Mouse (Mus musculus): Measurements from ENCODE around the gene Lmx1b. TPM values are rescaled to one million over a fixed set of nuclear protein-coding genes. Genes with fewer than 3 reads are reported as not detected.

Gene Lmx1b
- polyA plus RNA-seq, 1 experiment from 2014 or later, result 3.3 TPM

DNA sequence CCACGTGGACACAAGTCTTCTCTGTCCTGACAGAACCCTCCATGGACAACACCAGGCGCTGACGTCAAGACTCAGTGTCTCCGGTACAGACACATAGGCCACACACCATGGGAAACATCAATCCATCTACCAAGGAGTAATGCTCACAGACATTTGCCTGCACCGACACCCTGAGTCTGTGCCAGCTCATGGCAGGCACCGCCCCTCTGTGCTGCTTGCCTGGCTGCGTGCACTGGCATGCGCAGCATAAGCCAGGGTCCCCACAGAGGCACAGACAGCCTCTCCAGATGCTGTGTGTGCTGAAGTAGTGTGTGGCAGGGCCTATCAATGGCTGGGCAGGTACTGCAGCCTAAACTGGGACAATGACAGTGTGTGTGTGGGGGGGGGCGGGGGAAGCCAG is 22.6 kb downstream of the Lmx1b start:
- Histone ChIP-seq H3K4me3 (ENCODE audit: low read length) (no peak overlapping the region), H3K4me2 (ENCODE audit: low read length) (no peak overlapping the region), H3K4me1 (ENCODE audit: control insufficient read depth, insufficient read depth, low read depth, low read length) (peaks cover 24% of the 10 kb centered on the region), H3K27ac (ENCODE audit: low read depth, low read length) (peak overlapping the region; percentile 17; the same call in 1 of the 2 replicates), H3K9ac (ENCODE audit: low read depth, low read length) (no peak overlapping the region), H3K27me3 (replicated peaks; ENCODE audit: control insufficient read depth, insufficient read depth, low read length) (peaks cover 8% of the 10 kb centered on the region; the same call in 1 of the 2 replicates), H3K36me3 (ENCODE audit: control insufficient read depth, insufficient read depth, low read length) (no peaks in the 10 kb centered on the region), H3K9me3 (ENCODE audit: control insufficient read depth, low read length) (no peaks in the 10 kb centered on the region)
- peak; percentile 21 for ATAC-seq
- 45% methylated on average over 9 of the region's 9 CpGs for WGBS

- Histone ChIP-seq H3K36me3 (ENCODE audit: control insufficient read depth, insufficient read depth, low read length) (no peaks in the 10 kb centered on the region), H3K27me3 (replicated peaks; ENCODE audit: control insufficient read depth, insufficient read depth, low read length) (peaks cover 8% of the 10 kb centered on the region; the same call in 1 of the 2 replicates), H3K9me3 (ENCODE audit: control insufficient read depth, low read length) (no peaks in the 10 kb centered on the region), H3K4me1 (ENCODE audit: control insufficient read depth, insufficient read depth, low read depth, low read length) (peaks cover 22% of the 10 kb centered on the region), H3K27ac (ENCODE audit: low read depth, low read length) (peak overlapping the region; percentile 85), H3K9ac (ENCODE audit: low read depth, low read length) (peak overlapping the region; percentile 52), H3K4me2 (ENCODE audit: low read length) (peak overlapping the region; percentile 77), H3K4me3 (ENCODE audit: low read length) (peak overlapping the region; percentile 36)
- peak; percentile 88 for ATAC-seq
- 1% methylated on average over 30 of the region's 30 CpGs for WGBS
Measured at GRCm38 (mm10) chr2:33616411-33616843, 23.9 kb downstream of the Lmx1b start.

- Histone ChIP-seq H3K36me3 (ENCODE audit: control insufficient read depth, insufficient read depth, low read length) (no peaks in the 10 kb centered on the region), H3K4me2 (ENCODE audit: low read length) (peak overlapping the region; percentile 77), H3K4me3 (ENCODE audit: low read length) (peak overlapping the region; percentile 36), H3K9ac (ENCODE audit: low read depth, low read length) (peak overlapping the region; percentile 52), H3K9me3 (ENCODE audit: control insufficient read depth, low read length) (no peaks in the 10 kb centered on the region), H3K27ac (ENCODE audit: low read depth, low read length) (peak overlapping the region; percentile 85), H3K4me1 (ENCODE audit: control insufficient read depth, insufficient read depth, low read depth, low read length) (peaks cover 22% of the 10 kb centered on the region), H3K27me3 (replicated peaks; ENCODE audit: control insufficient read depth, insufficient read depth, low read length) (peaks cover 8% of the 10 kb centered on the region; the same call in 1 of the 2 replicates)
- peak; percentile 12; the same call in 1 of the 2 replicates for ATAC-seq
- 3% methylated on average over 16 of the region's 17 CpGs for WGBS
Measured at GRCm38 (mm10) chr2:33615843-33616344, 24.4 kb downstream of the Lmx1b start.

DNA sequence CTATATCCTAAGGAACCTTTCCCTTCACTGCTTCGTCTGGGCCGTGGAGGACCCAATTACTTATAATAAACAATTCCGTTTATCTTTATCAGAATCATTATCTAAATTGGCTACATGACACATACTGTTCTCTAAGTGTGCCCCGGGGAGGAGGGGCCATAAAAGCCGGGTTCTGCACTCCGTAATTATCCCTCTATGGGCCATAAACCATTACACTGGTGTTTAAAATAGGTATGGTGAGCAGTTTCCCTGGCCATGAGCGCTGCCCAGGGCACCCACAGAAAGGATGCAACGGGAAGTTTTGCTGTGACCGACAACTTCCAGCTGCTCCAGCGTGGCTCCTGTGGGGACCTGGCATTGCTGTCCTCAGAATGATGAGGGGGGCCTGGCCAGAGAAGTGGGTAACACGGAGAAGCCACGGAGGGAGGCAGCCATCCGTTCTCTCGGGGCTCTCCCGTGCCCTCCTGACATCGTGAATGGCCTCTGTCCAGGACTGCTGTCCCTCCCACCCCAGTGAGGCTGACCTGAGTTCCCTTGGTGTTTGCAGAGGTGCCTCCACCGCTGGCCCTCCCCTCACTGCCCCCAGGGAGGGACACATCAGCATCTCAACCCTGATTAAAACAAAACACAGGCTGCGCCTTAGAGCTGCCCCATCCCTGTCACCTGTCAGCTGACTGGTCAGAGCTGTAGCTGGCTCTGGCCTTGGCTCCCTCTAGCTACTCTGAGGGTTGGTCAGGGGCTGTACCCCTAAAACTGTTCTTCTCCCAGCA is 34.6 kb downstream of the Lmx1b start:
- ATAC-seq, result 0 out of 2 replicates have a peak, but pooled peaks have one; percentile 23
- Histone ChIP-seq H3K4me2 (ENCODE audit: low read length) (no peak overlapping the region), H3K27ac (ENCODE audit: low read depth, low read length) (no peak overlapping the region), H3K4me1 (ENCODE audit: control insufficient read depth, insufficient read depth, low read depth, low read length) (peaks cover 15% of the 10 kb centered on the region), H3K36me3 (ENCODE audit: control insufficient read depth, insufficient read depth, low read length) (no peaks in the 10 kb centered on the region), H3K4me3 (ENCODE audit: low read length) (no peak overlapping the region), H3K9me3 (ENCODE audit: control insufficient read depth, low read length) (no peaks in the 10 kb centered on the region), H3K27me3 (replicated peaks; ENCODE audit: control insufficient read depth, insufficient read depth, low read length) (peaks cover 2% of the 10 kb centered on the region; the same call in 1 of the 2 replicates), H3K9ac (ENCODE audit: low read depth, low read length) (no peak overlapping the region)
- WGBS, result 11% methylated on average over 18 of the region's 18 CpGs

DNA sequence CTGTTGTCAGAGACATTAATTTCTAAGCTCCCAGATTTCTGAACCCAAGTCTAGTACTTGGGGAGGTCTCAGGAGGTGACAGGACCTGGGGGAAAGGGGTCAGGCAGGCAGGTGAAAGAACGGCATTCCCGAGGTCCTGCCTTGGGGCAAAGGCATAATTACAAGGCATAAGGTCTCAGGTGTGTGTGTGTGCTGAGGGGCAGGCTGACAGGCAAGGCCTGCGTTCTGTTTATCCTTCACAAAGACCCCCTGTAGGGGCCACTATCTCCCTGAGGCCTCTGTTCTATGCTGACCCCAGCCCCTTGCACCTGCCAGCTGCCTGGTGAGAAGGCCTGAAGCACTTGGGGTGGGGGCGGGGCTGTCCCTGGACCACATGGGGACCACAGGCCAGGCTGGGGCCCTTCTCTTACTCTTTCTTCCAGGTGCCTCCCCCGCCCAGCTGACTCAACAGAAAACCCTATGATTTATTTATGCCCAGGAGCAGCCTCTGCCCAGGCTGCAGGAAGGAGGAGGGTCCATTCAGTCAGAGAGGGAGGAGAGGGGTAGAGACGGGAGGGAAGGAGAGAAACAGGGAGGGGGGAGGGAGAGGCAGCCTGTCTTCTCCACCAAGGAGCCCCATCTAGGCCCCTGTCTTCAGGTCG is 35.3 kb downstream of the Lmx1b start:
- 25% methylated on average over 7 of the region's 7 CpGs for WGBS
- no peak overlapping the region for H3K4me3 ChIP-seq (ENCODE audit: low read length)
- H3K4me1 ChIP-seq (ENCODE audit: control insufficient read depth, insufficient read depth, low read depth, low read length), result peaks cover 15% of the 10 kb centered on the region
- H3K9ac ChIP-seq (ENCODE audit: low read depth, low read length), result no peak overlapping the region
- H3K36me3 ChIP-seq (ENCODE audit: control insufficient read depth, insufficient read depth, low read length), result no peaks in the 10 kb centered on the region
- ATAC-seq, result peak; percentile 3; the same call in 1 of the 2 replicates
- H3K9me3 ChIP-seq (ENCODE audit: control insufficient read depth, low read length), result no peaks in the 10 kb centered on the region
- H3K4me2 ChIP-seq (ENCODE audit: low read length), result no peak overlapping the region
- H3K27ac ChIP-seq (ENCODE audit: low read depth, low read length), result peak overlapping the region; percentile 3; the same call in 1 of the 2 replicates
- H3K27me3 ChIP-seq (replicated peaks; ENCODE audit: control insufficient read depth, insufficient read depth, low read length), result peaks cover 2% of the 10 kb centered on the region; the same call in 1 of the 2 replicates

DNA sequence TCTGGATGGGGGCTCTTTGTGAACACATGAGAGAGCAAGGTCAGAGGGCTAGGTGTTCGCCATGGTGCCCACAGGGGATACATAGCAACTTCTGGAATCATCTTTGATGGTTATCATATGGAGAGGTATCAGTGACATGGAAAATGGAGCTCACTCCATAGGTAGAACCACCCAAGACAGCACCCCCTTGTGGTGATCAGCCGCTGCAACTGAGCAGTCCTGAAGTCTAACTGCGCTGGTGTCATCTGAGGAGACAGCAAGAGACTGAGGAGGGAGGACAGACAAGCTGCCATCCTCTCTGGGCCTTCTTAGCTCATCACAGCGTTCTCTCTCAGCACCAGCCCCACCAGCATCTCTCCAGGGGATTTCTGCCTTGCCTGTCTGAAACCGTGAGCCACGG is 39.8 kb downstream of the Lmx1b start:
- H3K4me3 ChIP-seq (ENCODE audit: low read length), result no peak overlapping the region
- no peak overlapping the region for H3K9ac ChIP-seq (ENCODE audit: low read depth, low read length)
- no peak for ATAC-seq
- H3K4me2 ChIP-seq (ENCODE audit: low read length), result no peak overlapping the region
- H3K36me3 ChIP-seq (ENCODE audit: control insufficient read depth, insufficient read depth, low read length), result no peaks in the 10 kb centered on the region
- peaks cover 2% of the 10 kb centered on the region; the same call in 1 of the 2 replicates for H3K27me3 ChIP-seq (replicated peaks; ENCODE audit: control insufficient read depth, insufficient read depth, low read length)
- H3K9me3 ChIP-seq (ENCODE audit: control insufficient read depth, low read length), result no peaks in the 10 kb centered on the region
- 47% methylated on average over 6 of the region's 6 CpGs for WGBS
- H3K4me1 ChIP-seq (ENCODE audit: control insufficient read depth, insufficient read depth, low read depth, low read length), result peaks cover 5% of the 10 kb centered on the region
- no peak overlapping the region for H3K27ac ChIP-seq (ENCODE audit: low read depth, low read length)

DNA sequence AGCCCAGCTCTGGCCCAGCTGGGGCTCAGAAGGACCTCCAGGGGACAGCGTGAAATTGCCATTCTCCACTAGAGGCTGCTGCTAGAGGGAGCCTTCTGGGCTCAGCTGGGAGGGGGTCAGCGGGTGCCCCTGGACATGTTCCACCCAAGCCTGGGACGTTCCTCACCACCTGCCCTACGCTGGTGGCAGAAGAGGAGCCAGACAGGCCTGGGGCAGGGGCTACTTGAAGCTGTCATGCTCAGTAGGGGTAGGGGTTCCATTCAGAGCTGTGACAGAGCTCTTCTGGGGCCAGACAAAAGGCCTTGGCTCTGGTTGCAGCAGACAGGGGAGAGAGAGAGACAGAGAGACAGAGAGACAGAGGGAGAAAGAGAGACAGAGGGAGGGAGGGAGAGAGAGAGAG is 42.9 kb downstream of the Lmx1b start:
- H3K4me2 ChIP-seq (ENCODE audit: low read length), result no peak overlapping the region
- H3K36me3 ChIP-seq (ENCODE audit: control insufficient read depth, insufficient read depth, low read length), result no peaks in the 10 kb centered on the region
- ATAC-seq, result peak; percentile 13; the same call in 1 of the 2 replicates
- WGBS, result 18% methylated on average over 4 of the region's 4 CpGs
- peaks cover 17% of the 10 kb centered on the region for H3K4me1 ChIP-seq (ENCODE audit: control insufficient read depth, insufficient read depth, low read depth, low read length)
- no peaks in the 10 kb centered on the region for H3K9me3 ChIP-seq (ENCODE audit: control insufficient read depth, low read length)
- no peak overlapping the region for H3K27ac ChIP-seq (ENCODE audit: low read depth, low read length)
- no peak overlapping the region for H3K9ac ChIP-seq (ENCODE audit: low read depth, low read length)
- 0 out of 2 replicates have a peak, but pooled peaks cover 2% of the 10 kb centered on the region for H3K27me3 ChIP-seq (replicated peaks; ENCODE audit: control insufficient read depth, insufficient read depth, low read length)
- no peak overlapping the region for H3K4me3 ChIP-seq (ENCODE audit: low read length)

GRCm38 (mm10) chr2:33595085-33595423 is 45.3 kb downstream of the Lmx1b start:
- Histone ChIP-seq H3K4me2 (ENCODE audit: low read length) (no peak overlapping the region), H3K27ac (ENCODE audit: low read depth, low read length) (no peak overlapping the region; the same call in 1 of the 2 replicates), H3K4me1 (ENCODE audit: control insufficient read depth, insufficient read depth, low read depth, low read length) (peaks cover 23% of the 10 kb centered on the region), H3K4me3 (ENCODE audit: low read length) (no peak overlapping the region), H3K36me3 (ENCODE audit: control insufficient read depth, insufficient read depth, low read length) (no peaks in the 10 kb centered on the region), H3K27me3 (replicated peaks; ENCODE audit: control insufficient read depth, insufficient read depth, low read length) (0 out of 2 replicates have a peak, but pooled peaks cover 2% of the 10 kb centered on the region), H3K9me3 (ENCODE audit: control insufficient read depth, low read length) (no peaks in the 10 kb centered on the region), H3K9ac (ENCODE audit: low read depth, low read length) (peak overlapping the region; percentile 31; the same call in 1 of the 2 replicates)
- 22% methylated on average over 7 of the region's 7 CpGs for WGBS
- ATAC-seq, result no peak
